Mouse (Mus musculus) small intestine, adult 2 months (tissue): ENCODE data around the gene Cnpy3.

Experiments
- CTCF ChIP-seq: fragments of 200-500 bp; IDR thresholded peaks from 2 replicates; pipeline ENCODE4 v1.5.1; 2012; ENCODE audit warnings: low read depth, mild to moderate bottlenecking, control low read depth, inconsistent platforms, low read length, moderate library complexity, mixed read lengths; ENCODE audit not compliant: insufficient replicate concordance, insufficient read length; ENCODE audit errors: extremely low read depth
- POLR2A ChIP-seq: fragments of 200-500 bp; IDR thresholded peaks from 2 replicates; pipeline ENCODE4 v1.6.1; 2012; ENCODE audit warnings: low read depth, mild to moderate bottlenecking, control low read depth, inconsistent platforms, low read length, moderate library complexity

GRCm38 (mm10) chr17:46725731-46726645, 26.0 kb downstream of the Cnpy3 start:
- TF ChIP-seq POLR2A = no peak
- no peak for TF ChIP-seq CTCF
